Mouse (Mus musculus) ES-Bruce4 (cell line): ENCODE measurements around the gene 1700029J07Rik. TPM values are rescaled to one million over a fixed set of nuclear protein-coding genes. Genes with fewer than 3 reads are reported as not detected.

Source experiments
- H3K27ac ChIP-seq: 2 replicates; pipeline ENCODE4 v1.5.1; 2012; ENCODE audit warnings: low read length, inconsistent platforms; ENCODE audit not compliant: insufficient read depth
- H3K27me3 ChIP-seq: 2 replicates; pipeline ENCODE4 v1.6.1; 2012; ENCODE audit warnings: mild to moderate bottlenecking, low read length, inconsistent platforms; ENCODE audit not compliant: control insufficient read depth, poor library complexity, insufficient read depth, severe bottlenecking
- H3K36me3 ChIP-seq: 2 replicates; pipeline ENCODE4 v1.6.1; 2012; ENCODE audit warnings: inconsistent platforms, mild to moderate bottlenecking, low read length, moderate library complexity; ENCODE audit not compliant: control insufficient read depth, poor library complexity, insufficient read depth, severe bottlenecking
- H3K4me1 ChIP-seq: one replicate; pipeline ENCODE4 v1.8.1; 2011; ENCODE audit warnings: low read length; ENCODE audit not compliant: control insufficient read depth, insufficient read depth
- H3K4me3 ChIP-seq: 2 replicates; pipeline ENCODE4 v1.5.1; 2011; ENCODE audit warnings: low read depth, mild to moderate bottlenecking, low read length
- H3K9ac ChIP-seq: 2 replicates; pipeline ENCODE4 v1.6.1; 2012; ENCODE audit warnings: low read depth, mild to moderate bottlenecking, inconsistent platforms; ENCODE audit not compliant: poor library complexity, severe bottlenecking
- H3K9me3 ChIP-seq: replicated peaks from 2 replicates; pipeline ENCODE4 v1.6.1; 2012; ENCODE audit warnings: mild to moderate bottlenecking, low read length, inconsistent platforms; ENCODE audit not compliant: control insufficient read depth, poor library complexity, insufficient read depth, severe bottlenecking
- CTCF ChIP-seq: IDR thresholded peaks from one replicate; pipeline ENCODE4 v1.8.1; 2011; ENCODE audit warnings: low read depth, low read length
- EP300 ChIP-seq: IDR thresholded peaks from 2 replicates; pipeline ENCODE4 v1.6.1; 2011; ENCODE audit warnings: low read depth, low read length; ENCODE audit not compliant: insufficient read depth
- POLR2A ChIP-seq: IDR thresholded peaks from one replicate; pipeline ENCODE4 v1.8.1; 2011; ENCODE audit warnings: low read length; ENCODE audit not compliant: insufficient read depth
- polyA plus RNA-seq: library from polyadenylated mRNA; stranded (reverse); fragments of >200 nt; gene quantifications from 2 replicates; pipeline ENCODE4 v1.2.4, GENCODE M21; 2011; ENCODE audit warnings: low read depth; ENCODE audit not compliant: missing spikeins, insufficient read depth, insufficient read length

1700029J07Rik gene
- polyA plus RNA-seq, 1 experiment = 4.8 TPM

DNA sequence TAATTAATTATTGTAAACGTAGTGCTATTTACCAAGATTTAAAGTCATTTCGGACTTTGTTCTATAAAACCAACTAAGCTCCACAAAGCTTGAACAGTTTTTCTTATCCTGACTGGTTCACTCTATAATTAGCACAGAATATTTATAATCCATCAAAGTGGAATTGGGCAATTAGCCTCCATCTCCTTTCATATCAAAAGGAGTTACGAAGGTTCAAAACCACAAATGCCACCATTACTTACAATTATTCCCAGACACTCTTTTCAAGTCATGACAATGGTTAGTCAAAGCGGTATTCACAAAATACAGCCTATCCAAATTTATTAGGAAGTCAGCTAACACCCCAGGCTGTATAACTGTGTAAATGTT lies 68.8 kb downstream of the 1700029J07Rik start:
- H3K9me3 ChIP-seq = 0 out of 2 replicates have a peak, but pooled peaks cover 2% of the 10 kb centered on the region
- TF ChIP-seq EP300 (no peak), POLR2A (no peak), CTCF (no peak)
- H3K4me1 ChIP-seq = no peaks in the 10 kb centered on the region
- no peaks in the 10 kb centered on the region for H3K36me3 ChIP-seq
- H3K27ac ChIP-seq = no peak overlapping the region
- no peak overlapping the region for H3K4me3 ChIP-seq
- H3K27me3 ChIP-seq = no peaks in the 10 kb centered on the region; the same call in 1 of the 2 replicates
- no peak overlapping the region for H3K9ac ChIP-seq

GRCm38 (mm10) chr8:45905591-45906250 lies 69.3 kb downstream of the 1700029J07Rik start:
- Histone ChIP-seq H3K4me1 (no peaks in the 10 kb centered on the region), H3K27ac (no peak overlapping the region), H3K9ac (no peak overlapping the region), H3K36me3 (no peaks in the 10 kb centered on the region), H3K27me3 (no peaks in the 10 kb centered on the region; the same call in 1 of the 2 replicates), H3K4me3 (no peak overlapping the region), H3K9me3 (0 out of 2 replicates have a peak, but pooled peaks cover 2% of the 10 kb centered on the region)
- TF ChIP-seq EP300 (no peak), CTCF (no peak), POLR2A (no peak)

DNA sequence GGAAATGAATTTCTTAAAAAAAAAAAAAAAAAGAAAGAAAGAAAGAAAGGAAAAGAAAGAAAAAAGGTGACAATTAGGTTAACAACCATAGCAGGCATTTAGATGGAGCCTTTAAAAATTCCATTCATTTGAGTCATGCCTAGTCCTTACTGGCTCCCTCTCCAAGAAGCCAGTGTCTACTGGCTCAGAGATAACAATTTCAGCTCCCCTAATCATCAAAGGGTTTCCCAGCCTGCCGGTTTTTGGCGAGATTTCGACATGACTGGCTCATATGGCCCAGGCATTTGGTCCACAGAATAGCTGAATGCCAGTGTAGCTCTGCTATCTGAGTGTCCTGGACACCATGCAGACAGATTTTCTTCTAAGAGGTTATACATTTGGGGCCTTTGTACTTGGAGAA lies 71.4 kb downstream of the 1700029J07Rik start:
- Histone ChIP-seq H3K9ac (no peak overlapping the region), H3K4me3 (no peak overlapping the region), H3K4me1 (no peaks in the 10 kb centered on the region), H3K27me3 (no peaks in the 10 kb centered on the region; the same call in 1 of the 2 replicates), H3K36me3 (no peaks in the 10 kb centered on the region), H3K27ac (no peak overlapping the region), H3K9me3 (no peaks in the 10 kb centered on the region)
- TF ChIP-seq CTCF (no peak), POLR2A (no peak), EP300 (no peak)

Other genes starting within 250 kb of the 1700029J07Rik start
- gene Pdlim3, start 89.8 kb downstream of the 1700029J07Rik start, polyA plus RNA-seq = 23.2 and 23.4 TPM in 2 replicates
- gene Ccdc110, start 40.6 kb downstream of the 1700029J07Rik start, polyA plus RNA-seq = not detected in 2 replicates
- 49.2 and 62.4 TPM in 2 replicates for gene Ufsp2, start 276 bp upstream of the 1700029J07Rik start, polyA plus RNA-seq
- 0.39 TPM in 1 of 2 replicates, not detected in the other for gene Lrp2bp, start 24.1 kb upstream of the 1700029J07Rik start, polyA plus RNA-seq
- 6.5 and 8.3 TPM in 2 replicates for gene Ankrd37, start 30.5 kb upstream of the 1700029J07Rik start, polyA plus RNA-seq
- 18.8 and 20.8 TPM in 2 replicates for gene Cfap97, start 176.5 kb upstream of the 1700029J07Rik start, polyA plus RNA-seq
- 8.6 and 9.3 TPM in 2 replicates for gene Snx25, start 176.9 kb upstream of the 1700029J07Rik start, polyA plus RNA-seq
- 162 and 183 TPM in 2 replicates for gene Slc25a4, start 236.0 kb upstream of the 1700029J07Rik start, polyA plus RNA-seq